Mouse (Mus musculus): ENCODE measurements around the gene Coro7. TPM values are rescaled to one million over a fixed set of nuclear protein-coding genes. Genes with fewer than 3 reads are reported as not detected.
"Not testable (repeated sequence)": the region's sequence is repeated elsewhere in the genome, so short reads cannot be mapped to it uniquely, and the experiment has no call there.

Gene Coro7
- polyA plus RNA-seq, 1 experiment from 2014 or later: 29.2 TPM

DNA sequence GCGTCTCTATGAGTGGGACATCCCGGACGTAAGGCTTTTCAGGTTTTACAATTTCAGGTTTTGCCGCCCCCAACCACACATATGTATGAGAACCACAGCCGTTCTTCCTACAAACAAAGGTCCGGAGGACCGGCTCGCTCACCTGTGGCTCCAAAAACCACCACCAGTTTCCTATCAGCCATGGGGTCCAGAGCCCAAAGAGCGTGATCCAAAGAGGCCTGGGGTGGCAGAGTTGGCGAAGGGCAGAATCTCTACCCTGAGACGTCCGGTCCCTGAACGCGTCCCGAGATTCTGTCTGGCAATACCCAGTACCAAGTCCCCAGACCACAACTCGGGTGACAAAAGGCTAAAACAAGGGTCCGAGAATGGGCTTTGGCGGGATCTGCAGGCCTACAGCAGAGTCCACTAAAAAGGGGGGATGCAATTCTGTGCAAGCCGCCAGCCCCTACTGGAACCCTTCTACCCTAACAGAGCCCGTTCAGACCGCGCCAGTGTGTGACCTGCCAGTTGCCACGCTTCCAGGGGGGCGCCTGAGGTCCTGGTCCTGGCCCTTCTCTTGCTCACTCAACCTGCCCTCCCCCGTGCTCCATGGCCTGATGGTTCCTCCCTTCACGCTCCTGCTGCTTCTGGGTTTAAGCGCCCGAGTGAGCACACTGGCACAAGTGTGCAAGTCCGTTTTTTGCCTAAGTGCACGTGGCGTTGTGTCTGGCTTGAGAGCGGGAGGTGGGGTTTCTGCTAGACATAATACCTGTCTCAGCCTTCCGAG lies 39.4 kb upstream of the Coro7 start, which contains the start of gene Nmral1:
Gene Nmral1, minus strand, starts transcription at position 604 of the 766 bp plus-strand sequence.
- ATAC-seq: peak; percentile 94
- peak within 1 kb of the TSS; percentile 65 for H3K4me3 ChIP-seq (ENCODE audit: low read length)
- peak within 1 kb of the TSS; percentile 76 for H3K9ac ChIP-seq (ENCODE audit: low read depth, low read length)
- H3K36me3 ChIP-seq (ENCODE audit: control insufficient read depth, insufficient read depth, low read length): no peaks in the 10 kb centered on the region
- peak within 1 kb of the TSS; percentile 34; the same call in 1 of the 2 replicates for H3K27ac ChIP-seq (ENCODE audit: low read length)
- H3K4me2 ChIP-seq (ENCODE audit: low read depth, low read length): peak within 1 kb of the TSS; percentile 68
- WGBS: 10% methylated on average over 33 of the region's 33 CpGs
- no peaks in the 10 kb centered on the region for H3K27me3 ChIP-seq (replicated peaks; ENCODE audit: control insufficient read depth, insufficient read depth, low read length)
- H3K4me1 ChIP-seq (ENCODE audit: control insufficient read depth, insufficient read depth, low read length): no peaks in the 10 kb centered on the region
- no peaks in the 10 kb centered on the region for H3K9me3 ChIP-seq (ENCODE audit: control insufficient read depth, low read length)

DNA sequence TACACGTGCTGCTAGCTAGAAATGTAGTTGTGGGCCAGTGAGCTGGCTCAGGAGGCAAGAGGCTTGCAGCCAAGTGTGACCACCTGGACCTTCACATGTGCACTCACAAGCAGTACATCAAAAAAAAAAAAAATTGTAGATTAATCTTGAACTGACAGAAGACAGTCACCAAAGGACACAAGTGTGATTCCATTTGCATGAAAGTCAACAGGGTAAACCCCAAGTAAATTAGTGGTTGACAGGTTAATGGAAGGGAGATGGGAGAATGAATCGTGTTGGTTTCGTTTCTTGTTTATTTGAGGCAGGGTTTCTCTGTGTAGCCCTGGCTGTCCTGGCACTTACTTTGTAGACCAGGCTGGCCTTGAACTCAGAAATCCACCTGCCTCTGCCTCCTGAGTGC lies 38.3 kb upstream of the Coro7 start:
- H3K4me3 ChIP-seq (ENCODE audit: low read length): peak overlapping the region; percentile 65

DNA sequence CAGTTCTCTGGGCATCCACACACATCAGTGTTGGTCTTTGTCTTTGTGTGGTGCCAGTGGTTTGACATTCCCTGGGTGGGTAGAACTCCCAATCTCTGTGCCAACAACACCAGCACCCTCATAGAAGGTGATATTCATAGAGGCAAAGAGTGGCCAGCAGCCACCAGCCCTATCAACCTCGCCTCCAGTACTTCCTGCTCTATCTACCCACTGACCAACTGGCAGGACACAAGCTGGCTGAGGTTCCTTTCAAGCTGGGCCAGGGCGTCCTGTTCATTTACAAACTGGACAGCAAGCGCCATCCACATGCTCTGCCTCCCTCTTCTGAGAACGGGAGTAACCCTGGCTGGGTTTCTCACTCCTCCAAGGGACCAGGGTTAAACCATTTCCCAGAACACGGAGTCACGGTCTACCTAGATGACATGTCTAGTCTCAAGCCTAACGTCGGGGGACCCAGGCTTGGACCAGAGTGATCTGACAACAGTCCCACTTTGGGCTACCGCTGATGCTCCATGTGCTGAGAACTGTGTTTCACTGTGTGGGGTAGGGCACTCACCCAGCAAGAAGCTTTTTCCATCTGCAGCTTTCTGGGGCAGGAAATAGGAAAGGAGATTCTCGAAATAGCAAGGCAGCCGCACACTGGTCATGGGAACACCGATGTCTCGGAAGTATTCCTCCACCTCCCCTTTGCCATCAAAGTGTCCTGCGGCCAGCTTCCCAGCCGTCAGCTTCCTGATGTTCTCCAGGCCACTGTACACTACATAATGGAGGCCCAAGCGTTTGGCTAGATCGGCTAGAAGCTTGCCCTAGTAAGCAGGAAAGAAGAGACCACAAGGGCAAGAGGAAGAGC lies 34.5 kb upstream of the Coro7 start:
- 0 out of 2 replicates have a peak, but pooled peaks cover 7% of the 10 kb centered on the region for H3K36me3 ChIP-seq (ENCODE audit: control insufficient read depth, insufficient read depth, low read length)
- no peak for ATAC-seq
- H3K9me3 ChIP-seq (ENCODE audit: control insufficient read depth, low read length): no peaks in the 10 kb centered on the region
- no peak overlapping the region for H3K27ac ChIP-seq (ENCODE audit: low read length)
- no peak overlapping the region for H3K4me2 ChIP-seq (ENCODE audit: low read depth, low read length)
- 85% methylated on average over 17 of the region's 17 CpGs for WGBS
- H3K4me1 ChIP-seq (ENCODE audit: control insufficient read depth, insufficient read depth, low read length): no peaks in the 10 kb centered on the region
- H3K27me3 ChIP-seq (replicated peaks; ENCODE audit: control insufficient read depth, insufficient read depth, low read length): no peaks in the 10 kb centered on the region
- no peak overlapping the region for H3K9ac ChIP-seq (ENCODE audit: low read depth, low read length)
- no peak overlapping the region for H3K4me3 ChIP-seq (ENCODE audit: low read length)

More for the DNA sequence above, 38.3 kb upstream of the Coro7 start:
- Histone ChIP-seq H3K27me3 (replicated peaks; ENCODE audit: control insufficient read depth, insufficient read depth, low read length) (no peaks in the 10 kb centered on the region), H3K36me3 (ENCODE audit: control insufficient read depth, insufficient read depth, low read length) (no peaks in the 10 kb centered on the region), H3K9me3 (ENCODE audit: control insufficient read depth, low read length) (no peaks in the 10 kb centered on the region), H3K4me2 (ENCODE audit: low read depth, low read length) (peak overlapping the region; percentile 68), H3K9ac (ENCODE audit: low read depth, low read length) (0 out of 2 replicates have a peak overlapping the region, but pooled peaks have one; percentile 76), H3K4me1 (ENCODE audit: control insufficient read depth, insufficient read depth, low read length) (no peaks in the 10 kb centered on the region), H3K27ac (ENCODE audit: low read length) (no peak overlapping the region)
- ATAC-seq: no peak
- WGBS: 49% methylated on average over 3 of the region's 3 CpGs

DNA sequence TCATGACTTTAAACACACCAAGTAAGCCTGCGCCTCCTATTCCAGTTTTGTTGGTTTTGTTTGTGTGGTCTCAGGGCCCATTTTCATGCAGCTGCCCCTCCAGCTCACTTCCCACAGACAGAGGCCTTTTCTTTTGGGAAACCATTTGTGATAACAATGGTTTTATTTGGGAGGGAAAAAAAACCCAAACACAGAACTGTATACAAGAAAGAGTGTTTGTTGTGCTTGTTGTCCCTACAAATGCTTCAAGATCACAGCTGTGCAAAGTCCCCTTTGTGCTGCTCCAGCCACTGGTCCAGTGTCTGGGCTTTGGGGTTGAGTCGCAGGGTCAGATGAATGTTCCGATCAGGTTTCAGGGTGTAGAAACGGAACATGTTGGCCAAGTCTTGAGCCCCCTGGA lies 31.6 kb upstream of the Coro7 start:
- H3K4me1 ChIP-seq (ENCODE audit: control insufficient read depth, insufficient read depth, low read length): no peaks in the 10 kb centered on the region
- no peaks in the 10 kb centered on the region for H3K9me3 ChIP-seq (ENCODE audit: control insufficient read depth, low read length)
- H3K4me3 ChIP-seq (ENCODE audit: low read length): no peak overlapping the region
- WGBS: 90% methylated on average over 4 of the region's 4 CpGs
- H3K27ac ChIP-seq (ENCODE audit: low read length): no peak overlapping the region
- no peak for ATAC-seq
- peaks cover 15% of the 10 kb centered on the region; the same call in 1 of the 2 replicates for H3K36me3 ChIP-seq (ENCODE audit: control insufficient read depth, insufficient read depth, low read length)
- no peak overlapping the region for H3K4me2 ChIP-seq (ENCODE audit: low read depth, low read length)
- H3K27me3 ChIP-seq (replicated peaks; ENCODE audit: control insufficient read depth, insufficient read depth, low read length): no peaks in the 10 kb centered on the region
- no peak overlapping the region for H3K9ac ChIP-seq (ENCODE audit: low read depth, low read length)

DNA sequence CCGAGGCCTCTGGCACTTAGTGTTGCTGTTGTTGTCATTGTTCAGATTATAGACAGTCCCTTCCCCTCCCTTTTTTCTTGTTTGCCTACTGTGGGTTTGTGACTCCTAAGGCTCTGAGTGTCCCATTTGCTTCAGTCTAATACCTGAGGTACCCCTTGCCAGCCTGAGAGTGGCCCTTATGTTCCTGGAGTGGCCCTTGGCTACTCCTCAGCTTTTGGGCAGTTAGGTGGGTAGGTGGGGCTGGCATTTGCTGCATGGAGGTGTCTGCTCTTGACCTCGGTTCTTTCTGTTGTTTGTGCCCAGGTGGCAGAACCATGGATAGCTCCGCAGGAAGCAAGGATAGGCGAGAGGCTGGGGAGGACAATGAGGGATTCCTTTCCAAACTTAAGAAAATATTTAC lies 26.0 kb upstream of the Coro7 start:
- Histone ChIP-seq H3K9me3 (ENCODE audit: control insufficient read depth, low read length) (no peaks in the 10 kb centered on the region), H3K4me1 (ENCODE audit: control insufficient read depth, insufficient read depth, low read length) (no peaks in the 10 kb centered on the region), H3K4me3 (ENCODE audit: low read length) (no peak overlapping the region), H3K36me3 (ENCODE audit: control insufficient read depth, insufficient read depth, low read length) (peaks cover 26% of the 10 kb centered on the region), H3K9ac (ENCODE audit: low read depth, low read length) (no peak overlapping the region), H3K4me2 (ENCODE audit: low read depth, low read length) (no peak overlapping the region), H3K27ac (ENCODE audit: low read length) (no peak overlapping the region), H3K27me3 (replicated peaks; ENCODE audit: control insufficient read depth, insufficient read depth, low read length) (no peaks in the 10 kb centered on the region)
- WGBS: 35% methylated on average over 4 of the region's 4 CpGs
- ATAC-seq: 0 out of 2 replicates have a peak, but pooled peaks have one; percentile 26

DNA sequence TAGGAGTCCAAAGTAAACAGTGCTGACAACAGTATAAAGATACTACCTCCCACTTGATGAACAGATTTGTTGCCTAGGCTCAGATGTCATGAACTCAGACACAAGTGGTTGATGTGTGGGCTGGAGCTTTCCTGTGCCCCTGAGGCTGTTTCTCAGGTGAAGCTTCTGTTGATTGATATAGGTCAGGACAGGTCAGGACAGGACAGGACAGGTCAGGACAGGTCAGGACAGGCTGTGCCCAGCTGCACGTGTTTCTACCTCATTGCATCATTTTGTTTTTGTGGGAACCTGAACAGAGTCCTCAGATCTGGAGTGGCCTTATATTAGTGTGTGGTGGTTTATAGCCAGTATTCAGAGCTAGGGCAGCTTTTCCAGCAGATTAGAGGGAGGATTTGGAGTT lies 23.1 kb upstream of the Coro7 start:
- ATAC-seq: no peak
- Histone ChIP-seq H3K4me1 (ENCODE audit: control insufficient read depth, insufficient read depth, low read length) (no peaks in the 10 kb centered on the region), H3K27ac (ENCODE audit: low read length) (no peak overlapping the region), H3K9me3 (ENCODE audit: control insufficient read depth, low read length) (no peaks in the 10 kb centered on the region), H3K4me2 (ENCODE audit: low read depth, low read length) (no peak overlapping the region), H3K27me3 (replicated peaks; ENCODE audit: control insufficient read depth, insufficient read depth, low read length) (no peaks in the 10 kb centered on the region), H3K9ac (ENCODE audit: low read depth, low read length) (no peak overlapping the region), H3K4me3 (ENCODE audit: low read length) (no peak overlapping the region), H3K36me3 (ENCODE audit: control insufficient read depth, insufficient read depth, low read length) (peaks cover 26% of the 10 kb centered on the region)
- 62% methylated on average over 1 of the region's 1 CpGs for WGBS

DNA sequence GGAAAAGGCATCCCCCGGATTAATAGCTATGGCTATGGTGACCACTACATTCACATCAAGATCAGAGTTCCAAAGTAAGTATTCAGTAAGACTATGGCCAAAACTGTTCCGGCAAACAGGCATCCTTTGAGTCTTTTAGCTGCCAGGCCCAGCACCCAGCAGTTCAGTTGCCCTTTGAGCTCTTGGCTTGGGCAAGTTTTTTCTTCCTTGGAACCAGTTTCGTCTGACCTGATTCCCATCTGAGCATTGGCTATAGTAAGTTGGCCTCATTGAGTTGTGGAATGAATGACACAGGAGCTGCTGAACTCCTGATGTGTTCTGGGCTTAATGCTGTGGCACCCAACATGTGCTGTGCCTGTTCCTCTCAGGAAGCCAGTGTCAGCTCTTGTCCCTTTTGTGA lies 21.6 kb upstream of the Coro7 start:
- WGBS: 91% methylated on average over 3 of the region's 3 CpGs
- Histone ChIP-seq H3K9ac (ENCODE audit: low read depth, low read length) (no peak overlapping the region), H3K4me3 (ENCODE audit: low read length) (no peak overlapping the region), H3K4me2 (ENCODE audit: low read depth, low read length) (no peak overlapping the region), H3K9me3 (ENCODE audit: control insufficient read depth, low read length) (no peaks in the 10 kb centered on the region), H3K27ac (ENCODE audit: low read length) (no peak overlapping the region), H3K36me3 (ENCODE audit: control insufficient read depth, insufficient read depth, low read length) (peaks cover 26% of the 10 kb centered on the region), H3K4me1 (ENCODE audit: control insufficient read depth, insufficient read depth, low read length) (no peaks in the 10 kb centered on the region), H3K27me3 (replicated peaks; ENCODE audit: control insufficient read depth, insufficient read depth, low read length) (no peaks in the 10 kb centered on the region)
- no peak for ATAC-seq

DNA sequence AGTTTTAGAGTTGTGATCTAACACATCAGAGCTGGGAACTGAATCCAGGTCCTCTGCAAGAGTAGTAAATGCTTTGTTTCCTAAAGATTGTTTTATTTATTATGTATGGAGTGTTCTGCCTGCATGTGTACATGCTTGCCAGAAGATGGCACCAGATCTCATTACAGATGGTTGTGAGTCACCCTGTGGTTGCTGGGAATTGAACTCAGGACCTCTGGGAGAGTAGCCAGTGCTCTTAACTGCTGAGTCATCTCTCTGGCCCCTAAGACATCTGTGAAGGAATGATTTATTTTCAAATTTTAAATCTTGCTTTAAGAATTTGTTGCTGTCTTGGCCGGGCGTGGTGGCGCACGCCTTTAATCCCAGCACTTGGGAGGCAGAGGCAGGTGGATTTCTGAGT lies 9.8 kb upstream of the Coro7 start:
- H3K36me3 ChIP-seq (ENCODE audit: control insufficient read depth, insufficient read depth, low read length): peaks cover 16% of the 10 kb centered on the region
- H3K4me2 ChIP-seq (ENCODE audit: low read depth, low read length); H3K9me3 ChIP-seq (ENCODE audit: control insufficient read depth, low read length); H3K4me3 ChIP-seq (ENCODE audit: low read length); ATAC-seq; H3K27ac ChIP-seq (ENCODE audit: low read length); H3K9ac ChIP-seq (ENCODE audit: low read depth, low read length); H3K27me3 ChIP-seq (replicated peaks; ENCODE audit: control insufficient read depth, insufficient read depth, low read length); H3K4me1 ChIP-seq (ENCODE audit: control insufficient read depth, insufficient read depth, low read length): not testable (repeated sequence)
- 95% methylated on average over 4 of the region's 4 CpGs for WGBS

DNA sequence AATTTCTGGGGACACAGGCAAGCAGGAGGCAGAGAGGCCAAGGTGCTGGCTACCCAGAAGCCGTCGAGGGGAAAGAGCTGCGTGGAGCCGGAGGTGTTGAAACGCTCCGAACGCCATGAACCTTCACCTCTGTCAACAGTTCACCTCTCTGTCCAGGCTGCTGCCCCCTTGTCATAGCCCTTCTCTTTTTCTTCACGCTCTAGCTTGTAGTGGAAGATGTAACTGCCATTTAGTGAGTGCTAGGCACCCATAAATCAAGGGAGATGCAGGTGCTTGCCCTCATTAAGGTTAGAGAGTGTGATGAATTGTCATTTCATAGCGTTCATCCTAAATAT lies 4.8 kb upstream of the Coro7 start:
- Histone ChIP-seq H3K9me3 (ENCODE audit: control insufficient read depth, low read length) (no peaks in the 10 kb centered on the region), H3K27me3 (replicated peaks; ENCODE audit: control insufficient read depth, insufficient read depth, low read length) (no peaks in the 10 kb centered on the region), H3K36me3 (ENCODE audit: control insufficient read depth, insufficient read depth, low read length) (0 out of 2 replicates have a peak, but pooled peaks cover 5% of the 10 kb centered on the region), H3K27ac (ENCODE audit: low read length) (peak overlapping the region; percentile 42), H3K4me2 (ENCODE audit: low read depth, low read length) (peak overlapping the region; percentile 92), H3K4me1 (ENCODE audit: control insufficient read depth, insufficient read depth, low read length) (peaks cover 7% of the 10 kb centered on the region; the same call in 1 of the 2 replicates), H3K4me3 (ENCODE audit: low read length) (peak overlapping the region; percentile 95), H3K9ac (ENCODE audit: low read depth, low read length) (peak overlapping the region; percentile 91)
- no peak for ATAC-seq
- 1% methylated on average over 9 of the region's 9 CpGs for WGBS
